Mouse (Mus musculus) cortical plate, adult 2 months (tissue): ENCODE data around the gene Pign. TPM values are rescaled to one million over a fixed set of nuclear protein-coding genes. Genes with fewer than 3 reads are reported as not detected.

ENCODE experiments used
- H3K27ac ChIP-seq: fragments of 200-500 bp; 2 replicates; pipeline ENCODE4 v1.5.1; 2012; ENCODE audit warnings: low read length, control low read depth, inconsistent platforms; ENCODE audit not compliant: insufficient read depth
- H3K4me1 ChIP-seq: fragments of 200-500 bp; 2 replicates; pipeline ENCODE4 v1.6.1; 2011; ENCODE audit warnings: low read length; ENCODE audit not compliant: control insufficient read depth, insufficient read depth
- H3K4me3 ChIP-seq: fragments of 200-500 bp; 2 replicates; pipeline ENCODE4 v1.5.1; 2011; ENCODE audit warnings: mild to moderate bottlenecking, low read length, control low read depth; ENCODE audit not compliant: insufficient read depth
- CTCF ChIP-seq: fragments of 200-500 bp; IDR thresholded peaks from 2 replicates; pipeline ENCODE4 v1.5.1; 2011; ENCODE audit warnings: mild to moderate bottlenecking, control low read depth, low read length; ENCODE audit not compliant: insufficient read depth; ENCODE audit errors: extremely low read depth
- POLR2A ChIP-seq: fragments of 200-500 bp; IDR thresholded peaks from 2 replicates; pipeline ENCODE4 v1.6.1; 2011; ENCODE audit warnings: mild to moderate bottlenecking, low read length, control low read depth; ENCODE audit not compliant: insufficient read depth; ENCODE audit errors: extremely low read depth
- polyA plus RNA-seq: library from polyadenylated mRNA; depleted of rRNA; stranded (reverse); fragments of >200 nt; gene quantifications from 2 replicates; pipeline ENCODE4 v1.2.3, GENCODE M21; 2012

The Pign gene
- polyA plus RNA-seq, 1 experiment = 18.4 TPM

DNA sequence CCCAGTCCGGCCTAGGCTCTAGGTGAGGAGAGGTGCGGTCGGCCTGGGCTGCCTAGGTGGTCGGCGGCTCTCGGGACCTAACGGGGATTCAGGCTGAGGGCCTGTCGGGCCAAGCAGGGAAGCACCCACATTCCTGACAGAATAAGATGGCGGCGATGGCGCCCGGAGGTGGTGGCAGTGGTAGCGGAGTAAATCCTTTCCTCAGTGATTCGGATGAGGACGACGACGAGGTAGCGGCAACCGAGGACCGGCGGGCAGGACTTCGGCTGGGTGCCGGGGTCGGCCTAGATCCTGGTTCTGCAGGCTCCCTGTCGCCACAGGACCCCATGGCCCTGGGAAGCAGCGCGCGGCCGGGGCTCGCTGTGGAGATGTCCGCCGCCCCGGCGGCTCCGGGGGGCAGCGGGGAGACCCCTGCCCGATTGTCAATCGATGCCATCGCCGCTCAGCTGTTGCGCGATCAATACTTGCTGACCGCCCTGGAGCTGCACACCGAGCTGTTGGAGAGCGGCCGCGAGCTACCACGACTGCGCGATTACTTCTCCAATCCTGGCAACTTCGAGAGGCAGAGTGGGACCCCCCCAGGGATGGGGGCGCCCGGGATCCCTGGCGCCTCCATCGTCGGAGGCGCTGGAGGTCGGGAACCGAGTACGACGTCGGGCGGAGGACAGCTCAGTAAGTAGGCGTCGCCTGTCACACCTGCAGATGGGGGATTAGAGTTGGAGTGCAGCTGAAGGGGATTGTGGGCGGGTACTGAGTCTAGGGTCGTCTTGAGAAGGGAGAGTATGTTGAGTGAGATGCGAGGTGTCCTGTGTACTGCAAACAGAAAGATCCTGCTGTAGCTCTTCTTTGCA is 710 bp upstream of the Pign start:
- H3K4me3 ChIP-seq = peak overlapping the region; percentile 83
- TF ChIP-seq POLR2A (no peak), CTCF (no peak)
- peaks cover 5% of the 10 kb centered on the region for H3K4me1 ChIP-seq
- peak overlapping the region; percentile 22; the same call in 1 of the 2 replicates for H3K27ac ChIP-seq

DNA sequence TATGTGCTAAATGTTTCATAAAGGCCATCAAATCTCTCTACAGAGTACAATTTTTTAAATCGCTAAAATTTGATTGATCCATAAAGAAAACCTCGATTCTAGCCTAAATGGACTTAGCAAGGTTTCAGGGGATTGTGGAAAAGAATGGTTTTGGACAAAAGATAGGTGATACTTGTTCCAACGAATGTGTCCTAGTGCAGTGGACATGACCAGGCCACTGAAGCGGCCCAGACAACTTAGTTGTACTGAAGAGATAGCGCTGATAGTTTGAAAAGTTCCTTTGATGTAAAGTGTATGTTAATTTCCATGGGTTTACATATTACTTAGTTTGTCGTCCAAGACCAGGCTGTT is 682 bp downstream of the Pign start:
- Histone ChIP-seq H3K27ac (no peak overlapping the region), H3K4me3 (peak overlapping the region; percentile 83), H3K4me1 (peaks cover 5% of the 10 kb centered on the region)
- TF ChIP-seq POLR2A (no peak), CTCF (no peak)

DNA sequence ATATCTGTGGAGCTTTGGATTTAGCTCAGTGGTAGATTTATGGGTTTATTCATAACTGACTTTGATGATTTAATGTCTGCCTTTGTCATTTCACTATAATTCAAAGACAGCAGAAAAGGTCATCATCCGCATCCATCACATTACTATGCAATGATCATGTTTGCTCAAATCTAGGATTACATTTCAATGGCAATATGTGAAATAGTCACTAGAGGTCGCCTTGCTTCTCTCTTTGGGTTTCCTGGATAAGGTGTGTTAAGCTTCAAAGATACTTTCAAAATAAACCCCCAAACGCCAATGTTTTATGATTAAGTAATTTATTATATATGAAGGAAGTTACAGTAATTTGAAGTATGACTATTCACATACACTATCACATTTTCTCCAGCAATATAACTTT is 3.5 kb downstream of the Pign start:
- Histone ChIP-seq H3K4me3 (no peak overlapping the region), H3K4me1 (no peaks in the 10 kb centered on the region), H3K27ac (no peak overlapping the region)
- TF ChIP-seq CTCF = no peak

DNA sequence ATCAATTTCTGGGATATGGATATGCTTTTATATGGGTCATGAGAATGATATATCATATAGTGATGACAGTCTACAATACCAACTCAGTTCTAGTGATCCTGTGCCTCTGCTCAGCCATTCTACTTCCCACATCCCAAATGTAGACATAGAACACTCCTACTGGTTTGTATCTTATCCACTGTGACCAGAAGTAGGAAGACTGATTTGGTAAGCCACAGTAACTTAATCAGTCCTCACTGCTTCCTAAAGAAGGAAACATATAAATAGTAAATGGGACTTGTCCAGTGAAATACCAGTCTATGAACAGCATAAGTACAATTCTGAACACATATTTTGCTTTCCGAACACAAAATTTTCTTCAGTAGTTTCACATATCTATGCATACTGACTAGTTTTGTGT is 9.5 kb downstream of the Pign start:
- no peak overlapping the region for H3K4me3 ChIP-seq
- H3K27ac ChIP-seq = no peak overlapping the region
- no peaks in the 10 kb centered on the region for H3K4me1 ChIP-seq
- TF ChIP-seq POLR2A (no peak), CTCF (no peak)

DNA sequence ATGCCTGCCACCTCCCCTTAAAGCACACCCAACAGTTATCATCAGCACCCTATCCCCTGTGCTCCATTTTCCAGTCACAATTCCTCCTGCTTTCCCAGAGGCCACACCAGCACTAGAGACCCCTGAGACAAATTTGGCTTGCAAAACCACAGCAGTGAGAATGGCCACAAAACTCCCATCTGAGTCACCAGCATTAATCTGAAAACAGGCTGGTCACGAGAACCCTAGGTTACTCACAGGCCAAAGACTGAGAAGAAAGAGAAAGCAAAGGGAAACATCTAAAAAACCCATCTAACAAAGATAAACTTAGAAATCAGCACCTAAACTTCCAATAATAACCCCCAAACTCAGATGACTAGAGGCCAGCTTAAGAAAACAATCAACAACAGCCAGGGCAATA is 12.8 kb downstream of the Pign start:
- no peak overlapping the region for H3K4me3 ChIP-seq
- TF ChIP-seq CTCF = no peak
- TF ChIP-seq POLR2A = no peak
- no peak overlapping the region for H3K27ac ChIP-seq
- no peaks in the 10 kb centered on the region for H3K4me1 ChIP-seq

GRCm38 (mm10) chr1:105644093-105644492 is 19.4 kb downstream of the Pign start:
- no peak for TF ChIP-seq CTCF
- no peak for TF ChIP-seq POLR2A
- Histone ChIP-seq H3K27ac (no peak overlapping the region), H3K4me3 (no peak overlapping the region), H3K4me1 (no peaks in the 10 kb centered on the region)

- TF ChIP-seq POLR2A (no peak), CTCF (no peak)
- Histone ChIP-seq H3K4me3 (no peak overlapping the region), H3K27ac (no peak overlapping the region), H3K4me1 (no peaks in the 10 kb centered on the region)
These were observed 33.0 kb downstream of the Pign start for GRCm38 (mm10) chr1:105630481-105630880.

GRCm38 (mm10) chr1:105589673-105590072 is 73.8 kb downstream of the Pign start:
- TF ChIP-seq POLR2A (no peak), CTCF (no peak)
- H3K4me1 ChIP-seq = no peaks in the 10 kb centered on the region
- no peak overlapping the region for H3K4me3 ChIP-seq
- H3K27ac ChIP-seq = no peak overlapping the region

DNA sequence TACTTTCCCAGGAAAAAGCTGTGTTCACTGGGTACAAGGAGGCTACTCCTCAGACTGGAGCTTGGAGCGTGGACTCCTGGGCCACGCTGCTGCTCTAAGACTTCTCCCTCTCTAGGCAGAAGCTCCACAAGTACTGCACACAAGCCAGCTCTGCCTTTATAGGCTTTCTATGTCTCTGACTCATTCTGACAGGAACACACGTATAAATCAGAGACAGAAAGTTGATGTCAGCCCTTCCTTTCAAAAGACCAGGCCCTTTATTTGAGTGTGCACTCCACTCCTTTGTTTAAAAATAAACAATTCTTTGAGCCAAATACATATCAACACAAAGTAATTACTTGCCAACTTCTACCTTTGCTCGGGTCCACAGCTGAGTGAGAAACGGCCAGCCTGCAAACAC is 74.8 kb downstream of the Pign start:
- Histone ChIP-seq H3K4me1 (no peaks in the 10 kb centered on the region), H3K4me3 (no peak overlapping the region), H3K27ac (no peak overlapping the region)
- TF ChIP-seq POLR2A = no peak

DNA sequence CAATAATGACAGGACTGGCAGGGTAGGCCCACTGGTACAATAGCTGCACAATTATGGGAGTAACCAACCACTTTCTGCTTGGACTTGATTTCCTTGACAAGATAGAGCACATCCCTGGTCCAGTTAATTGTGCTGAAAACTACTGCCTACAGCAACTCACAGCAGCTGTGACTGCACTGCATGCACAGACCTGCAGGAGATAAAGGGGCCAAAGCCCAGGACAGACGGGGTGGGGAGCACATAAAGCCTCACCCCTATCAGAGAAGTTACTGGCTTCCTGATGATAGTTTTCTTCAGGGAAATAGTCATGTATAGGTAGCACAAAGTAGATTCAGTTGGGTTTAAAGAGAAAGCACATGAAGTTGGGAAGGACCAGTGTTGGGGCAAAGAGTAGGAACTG is 80.7 kb downstream of the Pign start:
- H3K27ac ChIP-seq = no peak overlapping the region
- TF ChIP-seq POLR2A (no peak), CTCF (no peak)

GRCm38 (mm10) chr1:105580909-105581308 is 82.6 kb downstream of the Pign start:
- TF ChIP-seq CTCF = no peak
- TF ChIP-seq POLR2A = no peak
- no peaks in the 10 kb centered on the region for H3K4me1 ChIP-seq
- no peak overlapping the region for H3K27ac ChIP-seq
- H3K4me3 ChIP-seq = no peak overlapping the region

More for the DNA sequence above, 80.7 kb downstream of the Pign start:
- no peaks in the 10 kb centered on the region for H3K4me1 ChIP-seq
- no peak overlapping the region for H3K4me3 ChIP-seq
